8 mouse cellular contexts compared by ENCODE assay signal in the genomic region with DNA sequence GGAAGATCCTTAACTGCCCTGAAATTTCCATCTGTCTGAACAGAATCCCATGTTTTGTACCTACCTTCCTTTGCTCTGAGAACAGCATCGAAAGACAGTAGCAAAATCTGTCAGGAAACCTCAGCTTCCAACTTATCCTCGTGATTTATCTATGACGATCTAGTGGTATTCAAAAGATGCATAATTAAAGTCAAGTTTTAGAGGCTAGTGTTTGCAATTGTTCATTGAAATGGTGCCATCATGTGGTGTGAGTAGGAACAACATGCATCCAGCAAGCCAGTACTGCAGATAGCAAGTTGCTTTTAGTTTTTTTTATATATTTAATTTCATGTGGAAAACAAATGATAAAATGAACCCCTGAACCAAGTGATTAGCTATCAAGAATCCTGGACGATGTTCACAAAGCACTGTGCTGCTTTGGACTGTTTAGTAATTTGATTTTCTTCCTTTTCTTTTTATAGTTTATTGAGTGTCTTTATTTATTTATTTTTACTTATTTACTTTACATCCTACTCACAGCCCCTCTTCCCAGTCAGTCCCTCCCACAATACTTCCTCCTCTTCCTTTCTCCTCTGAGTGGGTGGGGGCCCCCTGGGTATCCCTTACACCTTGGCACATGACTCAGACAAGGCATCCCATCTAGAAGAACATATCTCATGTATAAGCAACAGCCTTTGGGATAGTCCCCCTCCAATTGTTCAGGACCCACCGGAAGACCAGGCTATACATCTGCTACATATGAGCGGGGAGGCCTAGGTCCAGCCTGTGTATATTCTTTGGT. TPM values are rescaled to one million over a fixed set of nuclear protein-coding genes. Genes with fewer than 3 reads are reported as not detected.
A peak's percentile ranks its signal among the peaks of the same experiment; 100 is the strongest.
DNase-seq lines count a peak whose midpoint lies in the region; ATAC-seq lines count a peak whose summit lies in the region.

No protein-coding gene starts in this region.

- ATAC-seq in hematopoietic stem cell, adult 5-6 weeks (replicated peaks in 1 of 2; ENCODE audit: insufficient read depth in 1 of 2, low FRiP score in 2 of 2, low TSS enrichment in 1 of 2, low read depth in 1 of 2, poor library complexity in 2 of 2, severe bottlenecking in 2 of 2), result peak; percentile 37 to 65; a peak in 3 of 4 replicates

- peak; percentile 64 for DNase-seq in gastrocnemius, adult 18-20 months (ENCODE audit: low spot score)
- DNase-seq in gastrocnemius, adult 8-10 months (ENCODE audit: low spot score in 2 of 2), result no peak
- DNase-seq in T-cell, adult 2 months (ENCODE audit: low spot score), result peak; percentile 12
- DNase-seq in embryo, embryonic 11 days, result peak; percentile 59
- DNase-seq in layer of hippocampus, adult 18-20 months (ENCODE audit: low spot score in 2 of 2), result peak; percentile 44 to 89
- peak; percentile 31 for DNase-seq in lung, postnatal 25 days (ENCODE audit: low spot score)
- DNase-seq in right cerebral cortex, postnatal 10 days (ENCODE audit: low spot score in 2 of 2), result peak; percentile 78 to 83

RNA-seq across cellular contexts. Expression of a gene that starts 24.6 kb away (rescaled TPM):
- 10 to 100 TPM; 40.3 to 49.3 TPM for total RNA-seq in gastrocnemius, adult 18-20 months (2021)
- 10 to 100 TPM; 45.0 to 53.9 (median 49.2) TPM for total RNA-seq in gastrocnemius, adult 8-10 months (2022)
- 40.4 and 49.4 TPM in 2 replicates for total RNA-seq in hematopoietic stem cell, adult 5-6 weeks (2017)
- total RNA-seq in layer of hippocampus, adult 18-20 months (2021), result 10 to 100 TPM; 78.6 to 82.5 TPM

Comparison
In these comparisons a context has a peak if more than half of its experiments do, and no peak if none do; other contexts are left out.
1. DNase-seq: peak in gastrocnemius, adult 18-20 months (single experiment), T-cell, adult 2 months (single experiment), embryo, embryonic 11 days (single experiment), layer of hippocampus, adult 18-20 months (2 of 2), lung, postnatal 25 days (single experiment) and right cerebral cortex, postnatal 10 days (2 of 2); none in gastrocnemius, adult 8-10 months (0 of 2).